Mouse (Mus musculus) cerebellum, postnatal 25 days (tissue): ENCODE measurements around the gene Ube2f.
A peak's percentile ranks its signal among the peaks of the same experiment; 100 is the strongest.

Experiments
- DNase-seq, 2 experiments: peaks; one replicate each; pipeline ENCODE4 v3.0.0; 2021; ENCODE audit warnings: mixed read lengths in 2 of 2

The Ube2f gene

GRCm38 (mm10) chr1:91299026-91299706 is 49.1 kb downstream of the Ube2f start:
- no peak for DNase-seq

GRCm38 (mm10) chr1:91299707-91300426 is 49.8 kb downstream of the Ube2f start:
- DNase-seq = peak; percentile 30 to 41

GRCm38 (mm10) chr1:91301206-91301920 is 51.3 kb downstream of the Ube2f start:
- no peak for DNase-seq

- no peak for DNase-seq
Observed at GRCm38 (mm10) chr1:91302021-91302420, 51.9 kb downstream of the Ube2f start.

- no peak for DNase-seq
Observed at GRCm38 (mm10) chr1:91304621-91305020, 54.5 kb downstream of the Ube2f start.

GRCm38 (mm10) chr1:91309366-91310085 is 59.4 kb downstream of the Ube2f start:
- no peak for DNase-seq

- no peak for DNase-seq
Observed at GRCm38 (mm10) chr1:91312273-91312672, 62.2 kb downstream of the Ube2f start.

- DNase-seq = no peak
Observed at GRCm38 (mm10) chr1:91313251-91313650, 63.1 kb downstream of the Ube2f start.

- DNase-seq = no peak
Observed at GRCm38 (mm10) chr1:91317656-91318055, 67.6 kb downstream of the Ube2f start.

GRCm38 (mm10) chr1:91321760-91322438 is 71.8 kb downstream of the Ube2f start, which contains the start of gene Espnl:
Gene Espnl, plus strand, starts transcription at chr1:91322075.
- DNase-seq = peak; percentile 38 to 44

GRCm38 (mm10) chr1:91324646-91325045 is 74.5 kb downstream of the Ube2f start:
- no peak for DNase-seq

GRCm38 (mm10) chr1:91325488-91326042 is 75.5 kb downstream of the Ube2f start:
- no peak for DNase-seq

- no peak for DNase-seq
Observed at GRCm38 (mm10) chr1:91332102-91332501, 82.0 kb downstream of the Ube2f start.

- DNase-seq = no peak
Observed at GRCm38 (mm10) chr1:91333582-91333981, 83.5 kb downstream of the Ube2f start.

- DNase-seq = no peak
Observed at GRCm38 (mm10) chr1:91337355-91337754, 87.3 kb downstream of the Ube2f start.
